ENCODE assay signal across 11 mouse cellular contexts in the genomic region with DNA sequence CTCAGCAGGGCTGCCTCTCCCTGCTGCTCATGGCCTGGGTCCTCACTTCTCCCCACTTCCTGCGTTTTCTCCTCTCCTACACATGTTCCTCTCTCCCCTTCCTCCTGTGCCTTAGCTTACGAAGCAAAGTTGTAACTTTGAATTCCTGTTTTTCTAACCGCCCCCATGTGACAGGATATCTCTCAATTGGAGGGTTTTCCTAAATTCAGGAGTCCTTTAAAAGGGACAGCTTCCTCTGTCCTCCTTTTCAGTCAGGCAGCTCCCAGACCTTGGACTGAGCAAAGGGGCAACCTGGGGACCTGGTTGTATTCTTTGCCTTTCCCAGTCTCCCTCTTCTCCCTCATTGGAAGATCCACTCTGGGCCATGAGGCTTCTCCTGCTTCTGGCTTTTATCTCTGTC. TPM values are rescaled to one million over a fixed set of nuclear protein-coding genes. Genes with fewer than 3 reads are reported as not detected.
DNase-seq lines count a peak whose midpoint lies in the region; ATAC-seq lines count a peak whose summit lies in the region.
"Had no signal": no experiment of that assay in that cellular context is flagged by ENCODE, and none has a peak within 500 bp of the region (broad histone marks: within the 10 kb centered on the region; RNA-seq: fewer than 3 reads in every experiment).

Mrc1 (plus strand) TSS at position 244 of the 400 bp plus-strand sequence.

- no peak within 1 kb of the TSS for H3K9ac ChIP-seq in heart, embryonic 11.5 days (ENCODE audit: low read depth, low read length)
- no peak within 1 kb of the TSS for H3K9ac ChIP-seq in liver, embryonic 12.5 days
- H3K9ac ChIP-seq in midbrain, embryonic 13.5 days (replicated peaks) = no peak within 1 kb of the TSS
- H3K9ac ChIP-seq: hindbrain, embryonic 13.5 days had no signal

- no peaks in the 10 kb centered on the region for H3K4me1 ChIP-seq in heart, embryonic 11.5 days (ENCODE audit: control insufficient read depth, insufficient read depth, low read length)
- no peaks in the 10 kb centered on the region for H3K4me1 ChIP-seq in liver, embryonic 12.5 days
- H3K4me1 ChIP-seq in midbrain, embryonic 13.5 days (replicated peaks) = no peaks in the 10 kb centered on the region
- H3K4me1 ChIP-seq: hindbrain, embryonic 13.5 days had no signal

- no peak within 1 kb of the TSS for H3K27ac ChIP-seq in heart, embryonic 11.5 days (ENCODE audit: low read depth, low read length)
- H3K27ac ChIP-seq in liver, embryonic 12.5 days = no peak within 1 kb of the TSS
- no peak within 1 kb of the TSS for H3K27ac ChIP-seq in midbrain, embryonic 13.5 days
- H3K27ac ChIP-seq: forebrain, embryonic 10.5 days; hindbrain, embryonic 13.5 days had no signal

- H3K4me3 ChIP-seq in heart, embryonic 11.5 days (ENCODE audit: low read depth, low read length) = no peak within 1 kb of the TSS
- peak within 1 kb of the TSS; percentile 20; the same call in 1 of the 2 replicates for H3K4me3 ChIP-seq in liver, embryonic 12.5 days
- no peak within 1 kb of the TSS for H3K4me3 ChIP-seq in midbrain, embryonic 13.5 days (replicated peaks)
- H3K4me3 ChIP-seq: forebrain, embryonic 10.5 days; hindbrain, embryonic 13.5 days had no signal

- H3K36me3 ChIP-seq in heart, embryonic 11.5 days (ENCODE audit: control insufficient read depth, insufficient read depth, low read length) = no peaks in the 10 kb centered on the region
- no peaks in the 10 kb centered on the region for H3K36me3 ChIP-seq in liver, embryonic 12.5 days
- no peaks in the 10 kb centered on the region for H3K36me3 ChIP-seq in midbrain, embryonic 13.5 days
- H3K36me3 ChIP-seq: forebrain, embryonic 10.5 days; hindbrain, embryonic 13.5 days had no signal

- no peak within 1 kb of the TSS for H3K4me2 ChIP-seq in heart, embryonic 11.5 days
- no peak within 1 kb of the TSS for H3K4me2 ChIP-seq in liver, embryonic 12.5 days
- no peak within 1 kb of the TSS for H3K4me2 ChIP-seq in midbrain, embryonic 13.5 days (replicated peaks)
- H3K4me2 ChIP-seq: hindbrain, embryonic 13.5 days had no signal

- peak; percentile 93 for DNase-seq in heart, adult 11 months
- no peak for DNase-seq in adrenal gland, adult 2 months
- DNase-seq in gastrocnemius, postnatal 25 days = no peak
- no peak for DNase-seq in kidney, postnatal 14 days
- DNase-seq in right cerebral cortex, postnatal 14 days = no peak
- DNase-seq: spleen, adult 18-20 months had no signal

- no peaks in the 10 kb centered on the region for H3K27me3 ChIP-seq in heart, embryonic 11.5 days (ENCODE audit: control insufficient read depth, insufficient read depth, low read length)
- H3K27me3 ChIP-seq in liver, embryonic 12.5 days (replicated peaks) = no peaks in the 10 kb centered on the region
- H3K27me3 ChIP-seq in midbrain, embryonic 13.5 days = no peaks in the 10 kb centered on the region
- H3K27me3 ChIP-seq: hindbrain, embryonic 13.5 days had no signal

- 45% methylated on average over 3 of the region's 3 CpGs for WGBS in heart, embryonic 11.5 days (ENCODE audit: insufficient replicate concordance)
- WGBS in liver, embryonic 12.5 days (ENCODE audit: insufficient replicate concordance) = 26% methylated on average over 3 of the region's 3 CpGs
- 67% methylated on average over 3 of the region's 3 CpGs for WGBS in midbrain, embryonic 13.5 days

- H3K9me3 ChIP-seq in heart, embryonic 11.5 days (replicated peaks; ENCODE audit: control insufficient read depth, low read length) = no peaks in the 10 kb centered on the region
- H3K9me3 ChIP-seq in liver, embryonic 12.5 days (replicated peaks) = no peaks in the 10 kb centered on the region
- H3K9me3 ChIP-seq in midbrain, embryonic 13.5 days = no peaks in the 10 kb centered on the region
- H3K9me3 ChIP-seq: forebrain, embryonic 10.5 days; hindbrain, embryonic 13.5 days had no signal

- no peak for ATAC-seq in heart, embryonic 11.5 days (replicated peaks; ENCODE audit: insufficient number of reproducible peaks, low FRiP score, low TSS enrichment)
- no peak for ATAC-seq in liver, embryonic 12.5 days
- no peak for ATAC-seq in midbrain, embryonic 13.5 days

RNA-seq across cellular contexts. Expression of gene Mrc1, which starts in this region (rescaled TPM):
- 1.2 and 1.7 TPM in 2 replicates for polyA plus RNA-seq in heart, embryonic 11.5 days (2014; fragmentation: Nextera tagmentation; extraction: Ambion mirVana)
- 10 to 100 TPM; 19.1 to 20.1 TPM for total RNA-seq in adrenal gland, adult 2 months (2021)
- polyA plus RNA-seq in adrenal gland, adult 2 months (2012; rRNA removed) = 0.50 and 0.77 TPM in 2 replicates
- 10 to 100 TPM; 15.2 to 17.7 TPM for total RNA-seq in gastrocnemius, postnatal 25 days (2021)
- 6.8 and 7.5 TPM in 2 replicates for polyA plus RNA-seq in liver, embryonic 12.5 days (2016; fragmentation: Nextera tagmentation; extraction: Ambion mirVana)
- 4.7 and 5.4 TPM in 2 replicates for polyA plus RNA-seq in midbrain, embryonic 13.5 days (2015; fragmentation: Nextera tagmentation; extraction: Ambion mirVana)
